Mouse (Mus musculus): ENCODE measurements around the gene C1s2. TPM values are rescaled to one million over a fixed set of nuclear protein-coding genes. Genes with fewer than 3 reads are reported as not detected.

The C1s2 gene
- polyA plus RNA-seq, 1 experiment from 2014 or later: not detected

Other genes with a start within 250 kb of the C1s2 start
- gene Pex5, start 221.0 kb downstream of the C1s2 start, polyA plus RNA-seq (2015; fragmentation: Nextera tagmentation; extraction: Ambion mirVana): 67.2 and 69.6 TPM in 2 replicates
- 29.2 and 38.0 TPM in 2 replicates for gene Clstn3, start 171.3 kb downstream of the C1s2 start, polyA plus RNA-seq (2015; fragmentation: Nextera tagmentation; extraction: Ambion mirVana)
- 0.08 and 0.09 TPM in 2 replicates for gene C1rl, start 143.0 kb downstream of the C1s2 start, polyA plus RNA-seq (2015; fragmentation: Nextera tagmentation; extraction: Ambion mirVana)
- gene C1ra, start 123.7 kb downstream of the C1s2 start, polyA plus RNA-seq (2015; fragmentation: Nextera tagmentation; extraction: Ambion mirVana): 0.09 and 0.12 TPM in 2 replicates
- gene C1s1, start 93.7 kb downstream of the C1s2 start, polyA plus RNA-seq (2015; fragmentation: Nextera tagmentation; extraction: Ambion mirVana): 0.14 and 0.40 TPM in 2 replicates
- not detected in 2 replicates for gene C1rb, start 65.8 kb downstream of the C1s2 start, polyA plus RNA-seq (2015; fragmentation: Nextera tagmentation; extraction: Ambion mirVana)
- 34.8 and 36.6 TPM in 2 replicates for gene Lpcat3, start 26.9 kb upstream of the C1s2 start, polyA plus RNA-seq (2015; fragmentation: Nextera tagmentation; extraction: Ambion mirVana)
- gene Emg1, start 76.1 kb upstream of the C1s2 start, polyA plus RNA-seq (2015; fragmentation: Nextera tagmentation; extraction: Ambion mirVana): 194 and 209 TPM in 2 replicates
- 289 and 292 TPM in 2 replicates for gene Phb2, start 76.3 kb upstream of the C1s2 start, polyA plus RNA-seq (2015; fragmentation: Nextera tagmentation; extraction: Ambion mirVana)
- gene Ptpn6, start 102.6 kb upstream of the C1s2 start, polyA plus RNA-seq (2015; fragmentation: Nextera tagmentation; extraction: Ambion mirVana): 2.5 and 3.8 TPM in 2 replicates
- 675 and 699 TPM in 2 replicates for gene Grcc10, start 105.3 kb upstream of the C1s2 start, polyA plus RNA-seq (2015; fragmentation: Nextera tagmentation; extraction: Ambion mirVana)
- not detected in 2 replicates for gene Gm45234, start 119.9 kb upstream of the C1s2 start, polyA plus RNA-seq (2015; fragmentation: Nextera tagmentation; extraction: Ambion mirVana)
- 17.7 and 19.8 TPM in 2 replicates for gene Atn1, start 120.4 kb upstream of the C1s2 start, polyA plus RNA-seq (2015; fragmentation: Nextera tagmentation; extraction: Ambion mirVana)
- 15.4 and 19.4 TPM in 2 replicates for gene Eno2, start 133.6 kb upstream of the C1s2 start, polyA plus RNA-seq (2015; fragmentation: Nextera tagmentation; extraction: Ambion mirVana)
- 3.6 and 5.9 TPM in 2 replicates for gene Lrrc23, start 143.6 kb upstream of the C1s2 start, polyA plus RNA-seq (2015; fragmentation: Nextera tagmentation; extraction: Ambion mirVana)
- gene Spsb2, start 172.6 kb upstream of the C1s2 start, polyA plus RNA-seq (2015; fragmentation: Nextera tagmentation; extraction: Ambion mirVana): 5.1 and 5.3 TPM in 2 replicates
- 467 and 491 TPM in 2 replicates for gene Tpi1, start 178.2 kb upstream of the C1s2 start, polyA plus RNA-seq (2015; fragmentation: Nextera tagmentation; extraction: Ambion mirVana)
- gene Usp5, start 193.4 kb upstream of the C1s2 start, polyA plus RNA-seq (2015; fragmentation: Nextera tagmentation; extraction: Ambion mirVana): 178 and 203 TPM in 2 replicates
- gene Cdca3, start 193.5 kb upstream of the C1s2 start, polyA plus RNA-seq (2015; fragmentation: Nextera tagmentation; extraction: Ambion mirVana): 207 and 217 TPM in 2 replicates
- 0.46 and 0.74 TPM in 2 replicates for gene Gnb3, start 204.2 kb upstream of the C1s2 start, polyA plus RNA-seq (2015; fragmentation: Nextera tagmentation; extraction: Ambion mirVana)
- gene P3h3, start 221.7 kb upstream of the C1s2 start, polyA plus RNA-seq (2015; fragmentation: Nextera tagmentation; extraction: Ambion mirVana): 11.4 and 12.4 TPM in 2 replicates
- gene Gpr162, start 227.9 kb upstream of the C1s2 start, polyA plus RNA-seq (2015; fragmentation: Nextera tagmentation; extraction: Ambion mirVana): 11.7 and 13.4 TPM in 2 replicates